Mouse (Mus musculus): ENCODE results near the gene Fam57a.

DNA sequence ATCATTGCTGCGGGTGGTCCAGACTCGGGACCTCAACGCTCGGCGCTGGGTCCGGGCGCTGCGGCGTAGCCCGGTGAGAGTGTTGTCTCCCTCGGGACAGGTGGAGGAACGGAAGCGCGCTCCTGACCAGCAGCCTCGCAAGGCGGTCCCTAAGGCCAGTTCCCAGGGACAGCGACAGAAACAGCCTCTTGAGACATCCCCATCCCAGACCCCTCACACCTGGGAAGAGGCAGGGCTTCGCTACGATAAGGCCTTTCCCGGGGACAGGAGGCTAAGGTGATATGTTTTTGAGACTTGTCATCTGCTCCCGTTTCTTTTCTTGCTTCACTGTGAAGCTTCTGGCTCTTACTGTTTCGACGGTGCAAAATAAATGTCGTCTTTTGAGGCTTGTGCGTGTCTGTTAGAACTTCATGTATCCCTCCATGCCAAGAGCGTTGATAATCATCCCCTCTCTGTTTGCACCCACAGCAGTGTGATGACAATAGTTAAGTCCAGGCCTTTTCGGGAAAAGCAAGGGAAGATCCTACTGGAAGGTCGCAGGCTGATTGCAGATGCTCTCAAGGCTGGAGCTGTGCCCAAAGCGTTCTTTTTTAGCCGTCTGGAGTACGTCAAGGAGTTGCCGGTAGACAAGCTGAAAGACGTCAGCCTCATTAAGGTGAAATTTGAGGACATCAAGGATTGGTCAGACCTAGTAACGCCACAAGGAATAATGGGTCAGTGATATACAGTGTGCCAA lies 64.5 kb downstream of the Fam57a start:
- TF ChIP-seq POLR2AphosphoS5 (IDR thresholded peaks at IDR 0.05; ENCODE audit: insufficient replicate concordance, low read depth, low read length) (no peak), CTCF (IDR thresholded peaks at IDR 0.05; ENCODE audit: low read depth, low read length) (no peak)

All from G1E (cell line).